Mouse (Mus musculus): Measurements from ENCODE around the gene Maip1. TPM values are rescaled to one million over a fixed set of nuclear protein-coding genes. Genes with fewer than 3 reads are reported as not detected.

Maip1 gene
- polyA plus RNA-seq, 1 experiment: 11.4 TPM

GRCm38 (mm10) chr1:57460305-57460940 is 54.3 kb downstream of the Maip1 start:
- H3K4me1 ChIP-seq (ENCODE audit: control insufficient read depth, insufficient read depth, low read length): no peaks in the 10 kb centered on the region
- no peak overlapping the region for H3K4me3 ChIP-seq (ENCODE audit: low read depth, low read length)
- H3K27ac ChIP-seq (ENCODE audit: insufficient read depth, low read length): no peak overlapping the region
- no peaks in the 10 kb centered on the region for H3K36me3 ChIP-seq (ENCODE audit: control insufficient read depth, insufficient read depth, low read length, poor library complexity, severe bottlenecking)
- TF ChIP-seq POLR2A (IDR thresholded peaks at IDR 0.05; ENCODE audit: insufficient read depth, low read length) (no peak), EP300 (IDR thresholded peaks at IDR 0.05; ENCODE audit: insufficient read depth, low read depth, low read length) (no peak), CTCF (IDR thresholded peaks at IDR 0.05; ENCODE audit: low read depth, low read length) (no peak)
- H3K9ac ChIP-seq (ENCODE audit: low read depth, poor library complexity, severe bottlenecking): no peak overlapping the region
- no peaks in the 10 kb centered on the region for H3K9me3 ChIP-seq (replicated peaks; ENCODE audit: control insufficient read depth, insufficient read depth, low read length, poor library complexity, severe bottlenecking)
- H3K27me3 ChIP-seq (ENCODE audit: control insufficient read depth, insufficient read depth, low read length, poor library complexity, severe bottlenecking): no peaks in the 10 kb centered on the region

Other genes with a start within 250 kb of the Maip1 start
- 5.9 and 6.1 TPM in 2 replicates for gene 1700066M21Rik, start 28.7 kb upstream of the Maip1 start, polyA plus RNA-seq (2011; ENCODE audit: insufficient read depth, insufficient read length, low read depth, missing spikeins)
- 25.9 and 34.4 TPM in 2 replicates for gene Tyw5, start 773 bp downstream of the Maip1 start, polyA plus RNA-seq (2011; ENCODE audit: insufficient read depth, insufficient read length, low read depth, missing spikeins)

Data from ES-Bruce4 (cell line).